Mouse (Mus musculus): ENCODE measurements at regions not wholly inside any gene's neighbourhood (a gene's known extent, or its start where the extent isn't known, plus 50 kb on each side); places are given as distances from the start of the nearest gene placed in this dataset.

- TF ChIP-seq HCFC1 (IDR thresholded peaks at IDR 0.05; ENCODE audit: low read depth, low read length) (0 out of 2 replicates have a peak, but pooled peaks have one; percentile 35), MAFK (IDR thresholded peaks at IDR 0.05; ENCODE audit: borderline replicate concordance, low read depth, low read length) (peak; percentile 85), ZMIZ1 (IDR thresholded peaks at IDR 0.05; ENCODE audit: low read depth, low read length) (no peak), TCF12 (IDR thresholded peaks at IDR 0.05; ENCODE audit: low read depth, low read length) (no peak), EP300 (IDR thresholded peaks at IDR 0.05; ENCODE audit: low read depth in 1 of 2, low read length in 2 of 2) (peak in 1 of 2 experiments; percentile 43; a peak in 3 of 4 replicates), ZNF384 (IDR thresholded peaks at IDR 0.05; ENCODE audit: low read depth, low read length) (peak; percentile 95), USF1 (IDR thresholded peaks at IDR 0.05; ENCODE audit: low read depth, low read length) (no peak), GABPA (IDR thresholded peaks at IDR 0.05; ENCODE audit: low read depth, low read length) (peak; percentile 86), MEF2A (IDR thresholded peaks at IDR 0.05; ENCODE audit: extremely low read depth, insufficient replicate concordance, low read depth, low read length, poor library complexity, severe bottlenecking) (no peak), MYC (IDR thresholded peaks at IDR 0.05; ENCODE audit: low read depth, low read length) (0 out of 2 replicates have a peak, but pooled peaks have one; percentile 52), JUND (IDR thresholded peaks at IDR 0.05; ENCODE audit: low read depth, low read length) (no peak), E2F4 (IDR thresholded peaks at IDR 0.05; ENCODE audit: borderline replicate concordance, low read depth, low read length) (no peak), UBTF (IDR thresholded peaks at IDR 0.05; ENCODE audit: borderline replicate concordance, insufficient read depth, low read depth, low read length) (no peak), ZC3H11A (IDR thresholded peaks at IDR 0.05; ENCODE audit: low read depth, low read length) (no peak), TAL1 (IDR thresholded peaks at IDR 0.05; ENCODE audit: low read length) (no peak), RAD21 (IDR thresholded peaks at IDR 0.05; ENCODE audit: low read depth, low read length) (no peak), CHD2 (IDR thresholded peaks at IDR 0.05; ENCODE audit: low read length) (peak; percentile 42), TBP (IDR thresholded peaks at IDR 0.05; ENCODE audit: low read depth, low read length) (no peak), GATA1 (IDR thresholded peaks at IDR 0.05; ENCODE audit: low read depth, low read length) (no peak), CTCF (IDR thresholded peaks at IDR 0.05 in 2 of 3, conservative IDR thresholded peaks at IDR 0.05 in 1 of 3; ENCODE audit: control insufficient read depth in 1 of 3, insufficient read depth in 1 of 3, low read depth in 2 of 3, low read length in 3 of 3, poor library complexity in 1 of 3, severe bottlenecking in 1 of 3) (no peak)
Measured at GRCm38 (mm10) chr4:95162386-95163090, 110.5 kb upstream of the Jun start (continued).

- no peak overlapping the region for H3K9ac ChIP-seq (ENCODE audit: control insufficient read depth, low read depth, low read length, poor library complexity, severe bottlenecking)
Measured at GRCm38 (mm10) chr4:95163403-95163802, 111.4 kb upstream of the Jun start.

More at GRCm38 (mm10) chr4:95163403-95163802, 111.4 kb upstream of the Jun start:
- H3K36me3 ChIP-seq (ENCODE audit: control insufficient read depth in 1 of 2, insufficient read depth in 2 of 2, low read length in 2 of 2) = peaks cover 0 to 6% of the 10 kb centered on the region in 2 experiments; a peak in 2 of 4 replicates
- H3K9me3 ChIP-seq (replicated peaks; ENCODE audit: insufficient read depth, low read length) = no peaks in the 10 kb centered on the region
- no peak overlapping the region for H3K27ac ChIP-seq (ENCODE audit: control insufficient read depth, low read depth, low read length)
- TF ChIP-seq ZC3H11A (IDR thresholded peaks at IDR 0.05; ENCODE audit: low read depth, low read length) (no peak), USF2 (IDR thresholded peaks at IDR 0.05; ENCODE audit: borderline replicate concordance in 1 of 2, insufficient read depth in 1 of 2, low read depth in 1 of 2, low read length in 2 of 2) (no peak), ETS1 (IDR thresholded peaks at IDR 0.05; ENCODE audit: low read depth, low read length) (no peak), POLR2AphosphoS2 (IDR thresholded peaks at IDR 0.05; ENCODE audit: low read length) (no peak), POLR2AphosphoS5 (IDR thresholded peaks at IDR 0.05; ENCODE audit: borderline replicate concordance, low read depth, low read length) (no peak), TBP (IDR thresholded peaks at IDR 0.05; ENCODE audit: low read depth, low read length) (no peak), GATA1 (IDR thresholded peaks at IDR 0.05; ENCODE audit: low read depth, low read length) (no peak), CTCF (IDR thresholded peaks at IDR 0.05 in 2 of 3, conservative IDR thresholded peaks at IDR 0.05 in 1 of 3; ENCODE audit: control insufficient read depth in 1 of 3, insufficient read depth in 1 of 3, low read depth in 2 of 3, low read length in 3 of 3, poor library complexity in 1 of 3, severe bottlenecking in 1 of 3) (no peak), ZKSCAN1 (IDR thresholded peaks at IDR 0.05; ENCODE audit: low read depth, low read length) (no peak), TAL1 (IDR thresholded peaks at IDR 0.05; ENCODE audit: low read length) (no peak), MYC (IDR thresholded peaks at IDR 0.05; ENCODE audit: low read depth, low read length) (no peak), MAFK (IDR thresholded peaks at IDR 0.05; ENCODE audit: borderline replicate concordance, low read depth, low read length) (no peak), E2F4 (IDR thresholded peaks at IDR 0.05; ENCODE audit: borderline replicate concordance, low read depth, low read length) (no peak), SMC3 (IDR thresholded peaks at IDR 0.05; ENCODE audit: low read depth, low read length) (no peak)
- DNase-seq (ENCODE audit: low read depth, low spot score) = peak; percentile 43
- no peaks in the 10 kb centered on the region for H3K27me3 ChIP-seq (ENCODE audit: control insufficient read depth in 1 of 2, insufficient read depth in 2 of 2, low read length in 2 of 2)
- H3K4me3 ChIP-seq (ENCODE audit: control insufficient read depth in 1 of 2, insufficient read depth in 1 of 2, low read depth in 2 of 2, low read length in 2 of 2) = no peak overlapping the region
- H3K4me1 ChIP-seq (ENCODE audit: control insufficient read depth in 1 of 2, insufficient read depth in 2 of 2, low read length in 2 of 2) = peaks cover 14 to 19% of the 10 kb centered on the region in 2 experiments
- no peaks in the 10 kb centered on the region; the same call in 1 of the 2 replicates for H3K79me2 ChIP-seq (ENCODE audit: control insufficient read depth, insufficient read depth, low read length, poor library complexity)
